Mouse (Mus musculus) NIH3T3 (cell line): ENCODE measurements around the gene Mup18.
"Not testable (repeated sequence)": the region's sequence is repeated elsewhere in the genome, so short reads cannot be mapped to it uniquely, and the experiment has no call there.

ENCODE experiments used
- DNase-seq: peaks from one replicate; pipeline ENCODE4 v3.0.0-alpha.2; 2012; ENCODE audit warnings: low read depth

Mup18 gene

DNA sequence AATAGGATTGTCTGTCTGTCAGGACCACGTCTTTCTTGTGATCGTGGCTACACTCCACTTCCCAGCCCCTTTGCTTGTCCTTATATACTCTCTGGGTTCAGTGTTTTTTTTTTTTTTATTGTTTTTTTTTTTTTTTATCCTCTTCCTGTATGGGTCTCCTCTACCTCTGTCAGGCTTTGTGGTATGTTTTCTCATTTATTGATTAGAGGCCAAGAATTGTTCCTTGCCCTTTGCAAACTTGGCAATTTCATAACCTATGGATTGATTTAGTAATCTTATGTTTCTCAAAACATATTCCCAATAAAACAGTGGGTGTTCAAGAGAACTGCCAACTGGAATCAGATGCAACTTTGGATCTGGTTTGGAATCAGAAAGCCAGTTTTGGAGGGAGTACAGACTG, at the start of gene Mup18:
Gene Mup18 (minus strand): TSS at position 101 of the 400 bp plus-strand sequence.
- DNase-seq = not testable (repeated sequence)

DNA sequence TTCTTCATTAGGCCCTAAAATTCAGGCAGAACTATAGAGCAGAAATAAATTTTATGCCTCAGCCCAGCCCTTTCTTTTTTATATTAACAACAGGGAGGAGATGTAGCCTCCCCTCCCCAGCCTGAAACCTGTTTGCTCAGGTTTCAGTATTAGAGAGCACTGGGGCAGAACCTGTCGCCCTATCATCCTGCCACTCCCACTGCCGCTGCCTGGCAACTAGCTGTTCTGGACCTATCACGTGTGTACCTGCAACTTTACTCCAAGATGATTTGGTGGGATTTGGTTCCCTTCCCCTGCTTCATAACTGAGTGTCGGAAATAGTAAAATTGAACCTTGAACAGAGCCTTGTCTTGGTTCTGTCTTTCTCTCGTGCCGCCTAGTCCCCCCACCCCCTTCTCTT, 40.4 kb upstream of the Mup18 start:
- not testable (repeated sequence) for DNase-seq
